Mouse (Mus musculus) CH12.LX (cell line): Measurements from ENCODE around the gene Gpr33.

ENCODE experiments used
- CTCF ChIP-seq, 2 experiments: IDR thresholded peaks in 1 of 2; conservative IDR thresholded peaks in 1 of 2; 2 replicates each; pipeline ENCODE4 v1.5.1; 2011 to 2012; ENCODE audit warnings: low read depth in 2 of 2, low read length in 2 of 2, improper control_type of control experiment in 1 of 2, inconsistent platforms in 1 of 2, mild to moderate bottlenecking in 1 of 2, moderate library complexity in 1 of 2
- MAX ChIP-seq: IDR thresholded peaks from 2 replicates; pipeline ENCODE4 v1.6.1; 2011; ENCODE audit warnings: low read length, improper control_type of control experiment

- TF ChIP-seq CTCF (conservative IDR thresholded peaks at IDR 0.05 in 1 of 2, IDR thresholded peaks at IDR 0.05 in 1 of 2; ENCODE audit: low read depth in 2 of 2, low read length in 2 of 2) (no peak), MAX (no peak)
These were observed 51.3 kb downstream of the Gpr33 start for GRCm38 (mm10) chr12:51976531-51976930.
